Mouse (Mus musculus): ENCODE data around the gene Tnfsf11. TPM values are rescaled to one million over a fixed set of nuclear protein-coding genes. Genes with fewer than 3 reads are reported as not detected.

Gene Tnfsf11
- 0.05 and 0.08 TPM in 2 replicates for polyA plus RNA-seq (2015; fragmentation: Nextera tagmentation; extraction: Ambion mirVana)

GRCm38 (mm10) chr14:78307286-78308237 lies at the start of gene Tnfsf11:
Gene Tnfsf11, minus strand, starts transcription at chr14:78308043.
- H3K36me3 ChIP-seq (replicated peaks), result no peaks in the 10 kb centered on the region
- H3K27ac ChIP-seq (replicated peaks), result no peak within 1 kb of the TSS
- H3K9ac ChIP-seq, result no peak within 1 kb of the TSS
- 0 out of 2 replicates have a peak, but pooled peaks cover 4% of the 10 kb centered on the region for H3K4me1 ChIP-seq (replicated peaks)
- under 1% methylated on average over 51 of the region's 51 CpGs for WGBS (ENCODE audit: insufficient replicate concordance)
- peak within 1 kb of the TSS; percentile 47 for H3K4me2 ChIP-seq
- no peak for ATAC-seq (ENCODE audit: insufficient read depth)
- H3K9me3 ChIP-seq (replicated peaks), result no peaks in the 10 kb centered on the region
- H3K4me3 ChIP-seq (replicated peaks), result peak within 1 kb of the TSS; percentile 21
- peaks cover 38% of the 10 kb centered on the region for H3K27me3 ChIP-seq

GRCm38 (mm10) chr14:78356764-78357163 lies 48.9 kb upstream of the Tnfsf11 start:
- 27% methylated on average over 8 of the region's 8 CpGs for WGBS (ENCODE audit: insufficient replicate concordance)
- no peaks in the 10 kb centered on the region for H3K27me3 ChIP-seq
- H3K27ac ChIP-seq (replicated peaks), result no peak overlapping the region
- H3K9me3 ChIP-seq (replicated peaks), result no peaks in the 10 kb centered on the region
- H3K4me2 ChIP-seq, result no peak overlapping the region
- no peaks in the 10 kb centered on the region for H3K36me3 ChIP-seq (replicated peaks)
- H3K9ac ChIP-seq, result no peak overlapping the region
- ATAC-seq (ENCODE audit: insufficient read depth), result no peak
- H3K4me3 ChIP-seq (replicated peaks), result no peak overlapping the region
- no peaks in the 10 kb centered on the region for H3K4me1 ChIP-seq (replicated peaks)

- Histone ChIP-seq H3K27ac (replicated peaks) (no peak overlapping the region), H3K4me1 (replicated peaks) (no peaks in the 10 kb centered on the region), H3K4me3 (replicated peaks) (no peak overlapping the region), H3K36me3 (replicated peaks) (no peaks in the 10 kb centered on the region), H3K9ac (no peak overlapping the region), H3K9me3 (replicated peaks) (no peaks in the 10 kb centered on the region), H3K27me3 (no peaks in the 10 kb centered on the region), H3K4me2 (no peak overlapping the region)
- 35% methylated on average over 4 of the region's 4 CpGs for WGBS (ENCODE audit: insufficient replicate concordance)
- no peak for ATAC-seq (ENCODE audit: insufficient read depth)
Observed at GRCm38 (mm10) chr14:78355381-78355780, 47.5 kb upstream of the Tnfsf11 start.

- Histone ChIP-seq H3K9me3 (replicated peaks) (no peaks in the 10 kb centered on the region), H3K4me1 (replicated peaks) (no peaks in the 10 kb centered on the region), H3K27ac (replicated peaks) (no peak overlapping the region), H3K4me2 (no peak overlapping the region), H3K36me3 (replicated peaks) (no peaks in the 10 kb centered on the region), H3K9ac (no peak overlapping the region), H3K27me3 (no peaks in the 10 kb centered on the region), H3K4me3 (replicated peaks) (no peak overlapping the region)
- ATAC-seq (ENCODE audit: insufficient read depth), result no peak
- WGBS (ENCODE audit: insufficient replicate concordance), result 52% methylated on average over 4 of the region's 4 CpGs
Observed at GRCm38 (mm10) chr14:78352865-78353264, 45.0 kb upstream of the Tnfsf11 start.

GRCm38 (mm10) chr14:78351544-78351943 lies 43.7 kb upstream of the Tnfsf11 start:
- Histone ChIP-seq H3K4me1 (replicated peaks) (no peaks in the 10 kb centered on the region), H3K27ac (replicated peaks) (no peak overlapping the region), H3K36me3 (replicated peaks) (no peaks in the 10 kb centered on the region), H3K4me2 (no peak overlapping the region), H3K9me3 (replicated peaks) (no peaks in the 10 kb centered on the region), H3K4me3 (replicated peaks) (no peak overlapping the region), H3K27me3 (no peaks in the 10 kb centered on the region), H3K9ac (no peak overlapping the region)
- ATAC-seq (ENCODE audit: insufficient read depth), result no peak
- 77% methylated on average over 7 of the region's 7 CpGs for WGBS (ENCODE audit: insufficient replicate concordance)

GRCm38 (mm10) chr14:78347715-78348114 lies 39.9 kb upstream of the Tnfsf11 start:
- H3K9ac ChIP-seq, result no peak overlapping the region
- H3K4me1 ChIP-seq (replicated peaks), result no peaks in the 10 kb centered on the region
- H3K36me3 ChIP-seq (replicated peaks), result no peaks in the 10 kb centered on the region
- 66% methylated on average over 2 of the region's 2 CpGs for WGBS (ENCODE audit: insufficient replicate concordance)
- no peak overlapping the region for H3K4me2 ChIP-seq
- H3K27ac ChIP-seq (replicated peaks), result no peak overlapping the region
- H3K27me3 ChIP-seq, result no peaks in the 10 kb centered on the region
- ATAC-seq (ENCODE audit: insufficient read depth), result no peak
- H3K9me3 ChIP-seq (replicated peaks), result no peaks in the 10 kb centered on the region
- H3K4me3 ChIP-seq (replicated peaks), result no peak overlapping the region

- H3K36me3 ChIP-seq (replicated peaks), result no peaks in the 10 kb centered on the region
- no peak overlapping the region for H3K4me2 ChIP-seq
- no peaks in the 10 kb centered on the region for H3K27me3 ChIP-seq
- H3K9ac ChIP-seq, result no peak overlapping the region
- ATAC-seq (ENCODE audit: insufficient read depth), result no peak
- H3K4me1 ChIP-seq (replicated peaks), result no peaks in the 10 kb centered on the region
- H3K27ac ChIP-seq (replicated peaks), result no peak overlapping the region
- WGBS (ENCODE audit: insufficient replicate concordance), result 59% methylated on average over 8 of the region's 8 CpGs
- H3K4me3 ChIP-seq (replicated peaks), result no peak overlapping the region
- no peaks in the 10 kb centered on the region for H3K9me3 ChIP-seq (replicated peaks)
Observed at GRCm38 (mm10) chr14:78343007-78343406, 35.2 kb upstream of the Tnfsf11 start.

GRCm38 (mm10) chr14:78342146-78342545 lies 34.3 kb upstream of the Tnfsf11 start:
- Histone ChIP-seq H3K4me1 (replicated peaks) (no peaks in the 10 kb centered on the region), H3K9me3 (replicated peaks) (no peaks in the 10 kb centered on the region), H3K4me2 (no peak overlapping the region), H3K36me3 (replicated peaks) (no peaks in the 10 kb centered on the region), H3K4me3 (replicated peaks) (no peak overlapping the region), H3K27me3 (no peaks in the 10 kb centered on the region), H3K27ac (replicated peaks) (no peak overlapping the region), H3K9ac (no peak overlapping the region)
- no peak for ATAC-seq (ENCODE audit: insufficient read depth)
- 30% methylated on average over 4 of the region's 4 CpGs for WGBS (ENCODE audit: insufficient replicate concordance)

- WGBS (ENCODE audit: insufficient replicate concordance), result 48% methylated on average over 3 of the region's 3 CpGs
- H3K36me3 ChIP-seq (replicated peaks), result no peaks in the 10 kb centered on the region
- H3K4me3 ChIP-seq (replicated peaks), result no peak overlapping the region
- no peak overlapping the region for H3K27ac ChIP-seq (replicated peaks)
- no peaks in the 10 kb centered on the region for H3K9me3 ChIP-seq (replicated peaks)
- no peaks in the 10 kb centered on the region for H3K27me3 ChIP-seq
- no peaks in the 10 kb centered on the region for H3K4me1 ChIP-seq (replicated peaks)
- no peak overlapping the region for H3K4me2 ChIP-seq
- no peak for ATAC-seq (ENCODE audit: insufficient read depth)
- no peak overlapping the region for H3K9ac ChIP-seq
Observed at GRCm38 (mm10) chr14:78333341-78333740, 25.5 kb upstream of the Tnfsf11 start.

- Histone ChIP-seq H3K4me3 (replicated peaks) (no peak overlapping the region), H3K4me1 (replicated peaks) (no peaks in the 10 kb centered on the region), H3K27ac (replicated peaks) (no peak overlapping the region), H3K9me3 (replicated peaks) (no peaks in the 10 kb centered on the region), H3K4me2 (no peak overlapping the region), H3K36me3 (replicated peaks) (no peaks in the 10 kb centered on the region), H3K9ac (no peak overlapping the region), H3K27me3 (no peaks in the 10 kb centered on the region)
- WGBS (ENCODE audit: insufficient replicate concordance), result 49% methylated on average over 7 of the region's 7 CpGs
- ATAC-seq (ENCODE audit: insufficient read depth), result no peak
Observed at GRCm38 (mm10) chr14:78331368-78331767, 23.5 kb upstream of the Tnfsf11 start.

- Histone ChIP-seq H3K4me3 (replicated peaks) (no peak overlapping the region), H3K4me2 (no peak overlapping the region), H3K9ac (no peak overlapping the region), H3K27ac (replicated peaks) (no peak overlapping the region), H3K36me3 (replicated peaks) (no peaks in the 10 kb centered on the region), H3K27me3 (no peaks in the 10 kb centered on the region), H3K9me3 (replicated peaks) (no peaks in the 10 kb centered on the region), H3K4me1 (replicated peaks) (no peaks in the 10 kb centered on the region)
- ATAC-seq (ENCODE audit: insufficient read depth), result no peak
- 8% methylated on average over 11 of the region's 11 CpGs for WGBS (ENCODE audit: insufficient replicate concordance)
Observed at GRCm38 (mm10) chr14:78330576-78331300, 22.9 kb upstream of the Tnfsf11 start.

Measured in liver, embryonic 15.5 days (tissue).